Mouse (Mus musculus) bone marrow, adult 2 months (tissue): ENCODE measurements at regions not wholly inside any gene's neighbourhood (a gene's known extent, or its start where the extent isn't known, plus 50 kb on each side); places are given as distances from the start of the nearest gene placed in this dataset.

Experiments used
- H3K27ac ChIP-seq: fragments of 200-500 bp; 2 replicates; pipeline ENCODE4 v1.5.1; 2012; ENCODE audit warnings: low read depth, mild to moderate bottlenecking, control low read depth, inconsistent platforms, low read length; ENCODE audit not compliant: control insufficient read depth, poor library complexity, insufficient read depth
- H3K4me1 ChIP-seq: fragments of 200-500 bp; 2 replicates; pipeline ENCODE4 v1.6.1; 2011; ENCODE audit warnings: low read length; ENCODE audit not compliant: control insufficient read depth, insufficient read depth
- H3K4me3 ChIP-seq: fragments of 200-500 bp; replicated peaks from 2 replicates; pipeline ENCODE3; 2011; ENCODE audit warnings: mild to moderate bottlenecking, low read depth, low read length, control low read depth; ENCODE audit not compliant: control insufficient read depth
- CTCF ChIP-seq: fragments of 200-500 bp; IDR thresholded peaks from 2 replicates; pipeline ENCODE4 v1.5.1; 2011; ENCODE audit warnings: low read length, control low read depth; ENCODE audit not compliant: control insufficient read depth, insufficient read depth
- POLR2A ChIP-seq: fragments of 200-500 bp; IDR thresholded peaks from 2 replicates; pipeline ENCODE4 v1.6.1; 2011; ENCODE audit warnings: low read depth, mild to moderate bottlenecking, control low read depth, low read length, borderline replicate concordance; ENCODE audit not compliant: control insufficient read depth
- WGBS: fragments of 180-500 bp; shearing (Covaris S2); methylation state at CpG from one replicate; pipeline ENCODE4 v1.1.7; 2018; 5-methylcytosine and 5-hydroxymethylcytosine counted together

- peaks cover 3% of the 10 kb centered on the region; the same call in 1 of the 2 replicates for H3K4me1 ChIP-seq
- TF ChIP-seq POLR2A (no peak), CTCF (no peak)
- WGBS: 63% methylated on average over 16 of the region's 16 CpGs
- H3K4me3 ChIP-seq: no peak overlapping the region
- no peak overlapping the region for H3K27ac ChIP-seq
Observed at GRCm38 (mm10) chr6:31159935-31160670, 201.2 kb upstream of the Klf14 start.

GRCm38 (mm10) chr6:31161445-31162340, 202.8 kb upstream of the Klf14 start:
- TF ChIP-seq CTCF (no peak), POLR2A (no peak)
- Histone ChIP-seq H3K4me1 (peaks cover 3% of the 10 kb centered on the region; the same call in 1 of the 2 replicates), H3K4me3 (no peak overlapping the region), H3K27ac (no peak overlapping the region)
- 86% methylated on average over 22 of the region's 22 CpGs for WGBS

- 88% methylated on average over 6 of the region's 6 CpGs for WGBS
- 0 out of 2 replicates have a peak, but pooled peaks cover 1% of the 10 kb centered on the region for H3K4me1 ChIP-seq
Observed at GRCm38 (mm10) chr6:31165011-31165410, 206.1 kb upstream of the Klf14 start.

GRCm38 (mm10) chr6:31166347-31166746, 207.5 kb upstream of the Klf14 start:
- no peak overlapping the region for H3K4me3 ChIP-seq
- TF ChIP-seq CTCF (no peak), POLR2A (no peak)
- no peak overlapping the region for H3K27ac ChIP-seq
- no peaks in the 10 kb centered on the region for H3K4me1 ChIP-seq
- 83% methylated on average over 8 of the region's 8 CpGs for WGBS

More at GRCm38 (mm10) chr6:31165011-31165410, 206.1 kb upstream of the Klf14 start:
- H3K27ac ChIP-seq: no peak overlapping the region
- H3K4me3 ChIP-seq: no peak overlapping the region
- TF ChIP-seq CTCF: no peak
- no peak for TF ChIP-seq POLR2A

- 88% methylated on average over 5 of the region's 5 CpGs for WGBS
- no peak overlapping the region for H3K27ac ChIP-seq
- TF ChIP-seq CTCF (no peak), POLR2A (no peak)
- no peaks in the 10 kb centered on the region for H3K4me1 ChIP-seq
- no peak overlapping the region for H3K4me3 ChIP-seq
Observed at GRCm38 (mm10) chr6:31167732-31168131, 208.9 kb upstream of the Klf14 start.

GRCm38 (mm10) chr6:31168730-31169129, 209.9 kb upstream of the Klf14 start:
- no peak overlapping the region for H3K27ac ChIP-seq
- H3K4me1 ChIP-seq: no peaks in the 10 kb centered on the region
- H3K4me3 ChIP-seq: no peak overlapping the region
- TF ChIP-seq POLR2A: no peak
- TF ChIP-seq CTCF: no peak
- WGBS: 65% methylated on average over 3 of the region's 3 CpGs

- no peak for TF ChIP-seq CTCF
- TF ChIP-seq POLR2A: no peak
- 32% methylated on average over 9 of the region's 9 CpGs for WGBS
- H3K27ac ChIP-seq: no peak overlapping the region
- H3K4me1 ChIP-seq: no peaks in the 10 kb centered on the region
- H3K4me3 ChIP-seq: no peak overlapping the region
Observed at GRCm38 (mm10) chr6:31169343-31169742, 210.5 kb upstream of the Klf14 start.

GRCm38 (mm10) chr6:31169868-31170600, 211.2 kb upstream of the Klf14 start:
- H3K4me3 ChIP-seq: no peak overlapping the region
- H3K4me1 ChIP-seq: no peaks in the 10 kb centered on the region
- TF ChIP-seq POLR2A (no peak), CTCF (no peak)
- WGBS: 53% methylated on average over 9 of the region's 9 CpGs
- H3K27ac ChIP-seq: no peak overlapping the region
